Mouse (Mus musculus) right cerebral cortex, adult 18-20 months (tissue): ENCODE measurements at regions not wholly inside any gene's neighbourhood (a gene's known extent, or its start where the extent isn't known, plus 50 kb on each side); places are given as distances from the start of the nearest gene placed in this dataset.

Experiments used
- DNase-seq: peaks from one replicate; pipeline ENCODE4 v3.0.0; 2022; ENCODE audit warnings: mixed read lengths

DNA sequence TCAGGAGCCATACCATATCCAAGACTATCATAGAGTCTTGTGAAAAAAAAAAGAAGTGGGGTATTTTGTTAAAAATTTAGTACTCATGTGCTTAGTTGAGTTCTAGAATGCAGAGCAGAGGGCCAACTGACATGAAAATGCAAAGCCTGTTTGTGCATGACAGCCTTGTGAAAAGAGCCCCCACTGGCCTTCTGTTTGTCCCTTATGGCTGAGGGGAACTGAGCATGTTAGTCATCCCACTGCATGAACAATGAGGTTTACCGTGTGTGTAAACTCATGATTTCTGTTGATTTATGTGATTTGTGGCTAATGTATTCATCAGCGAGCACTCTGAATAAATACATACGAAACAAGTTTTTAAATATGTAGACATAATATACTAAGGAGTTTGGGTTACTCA is 266.1 kb upstream of the Nox3 start:
- no peak for DNase-seq

DNA sequence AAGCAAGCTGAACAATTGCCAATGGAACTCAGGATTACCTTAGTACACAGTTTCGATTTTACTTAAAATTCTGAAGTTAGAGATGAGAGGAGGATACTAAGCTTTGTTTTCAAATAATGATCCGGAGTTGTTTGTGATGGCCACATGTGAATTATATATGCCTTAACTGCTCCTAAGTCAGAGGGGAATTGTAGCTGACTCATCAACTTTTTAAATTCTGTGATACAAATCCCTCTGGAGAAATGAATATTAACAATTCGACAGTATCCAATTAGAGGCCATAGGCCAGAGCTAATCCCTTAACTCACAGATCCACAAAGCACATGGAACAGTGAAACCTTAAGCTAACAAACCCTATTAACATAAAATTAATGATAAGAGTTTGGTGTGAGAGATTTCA is 250.5 kb upstream of the Nox3 start:
- DNase-seq = no peak

DNA sequence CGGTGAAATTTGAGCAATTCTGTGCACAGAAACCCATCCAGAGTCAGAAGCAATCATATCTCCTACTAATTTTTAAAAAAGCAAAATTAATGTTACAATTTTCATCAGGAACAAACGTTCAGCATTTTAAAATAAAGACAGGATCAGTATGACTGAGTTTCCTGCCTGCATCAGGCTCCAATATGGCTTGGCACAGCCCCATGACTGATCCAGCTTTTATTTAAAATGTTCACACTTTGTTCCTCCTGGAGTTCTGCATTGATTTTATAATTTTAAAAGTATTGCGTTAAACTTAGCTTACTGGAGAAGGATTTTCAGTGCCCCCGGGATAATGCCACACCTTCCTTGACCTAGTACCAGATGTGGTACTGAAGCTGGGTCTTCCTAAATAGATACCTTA is 240.3 kb upstream of the Nox3 start:
- no peak for DNase-seq

DNA sequence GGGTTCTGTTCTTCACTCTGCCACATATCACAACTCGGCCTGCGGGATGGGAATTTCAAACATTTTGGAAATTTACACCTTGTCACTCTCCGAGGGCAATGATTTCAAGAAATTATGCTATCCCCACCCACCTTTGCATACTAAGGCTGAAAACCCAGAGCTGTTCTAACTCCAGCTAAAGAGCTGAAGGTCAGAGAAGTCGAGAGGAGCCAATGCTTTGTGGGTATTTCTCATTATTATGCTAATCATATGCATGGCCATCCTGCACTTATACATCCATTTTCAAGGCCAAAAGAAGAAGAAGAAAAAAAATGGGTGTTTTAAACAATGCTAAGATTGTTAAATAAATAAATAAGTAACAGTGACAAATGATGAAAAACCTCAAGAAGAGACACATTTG is 237.1 kb upstream of the Nox3 start:
- DNase-seq = no peak

DNA sequence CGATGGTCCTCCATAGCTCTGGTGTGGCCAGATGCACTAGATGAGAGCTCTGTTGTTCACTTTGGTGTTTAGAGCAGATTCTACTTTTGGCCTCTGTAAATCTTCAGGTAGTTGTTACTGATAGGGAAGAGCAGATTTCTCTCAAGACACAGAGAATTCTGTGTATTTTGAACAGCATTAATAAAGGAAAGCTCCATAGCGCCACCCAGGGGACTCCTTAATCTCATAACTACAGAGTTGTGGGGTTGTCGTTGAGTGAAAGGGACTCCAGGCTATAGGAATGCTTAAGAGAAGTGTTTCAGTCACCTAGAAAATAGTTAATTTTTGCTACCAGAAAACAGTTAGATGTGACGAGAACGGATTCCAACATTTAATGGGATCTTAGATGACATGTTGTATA is 236.0 kb upstream of the Nox3 start:
- no peak for DNase-seq

DNA sequence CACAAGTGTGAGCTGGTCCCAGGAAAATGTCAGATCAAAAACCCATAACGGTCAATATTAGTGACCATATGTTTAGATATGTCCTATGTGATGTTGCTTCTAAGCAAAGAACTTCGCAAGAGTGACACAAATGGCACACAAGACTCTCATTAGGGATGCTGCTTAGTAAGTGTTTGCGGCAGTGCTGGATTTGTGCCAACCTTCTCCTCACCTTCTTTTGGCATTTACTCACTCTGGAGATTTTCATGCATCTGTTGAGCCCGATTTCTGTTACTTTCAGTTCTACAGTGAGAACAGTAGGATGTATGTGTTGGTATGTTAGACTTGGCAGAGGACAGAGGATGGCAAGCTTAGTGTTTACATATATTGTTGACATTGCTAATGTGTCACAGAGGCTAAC is 231.0 kb upstream of the Nox3 start:
- no peak for DNase-seq

DNA sequence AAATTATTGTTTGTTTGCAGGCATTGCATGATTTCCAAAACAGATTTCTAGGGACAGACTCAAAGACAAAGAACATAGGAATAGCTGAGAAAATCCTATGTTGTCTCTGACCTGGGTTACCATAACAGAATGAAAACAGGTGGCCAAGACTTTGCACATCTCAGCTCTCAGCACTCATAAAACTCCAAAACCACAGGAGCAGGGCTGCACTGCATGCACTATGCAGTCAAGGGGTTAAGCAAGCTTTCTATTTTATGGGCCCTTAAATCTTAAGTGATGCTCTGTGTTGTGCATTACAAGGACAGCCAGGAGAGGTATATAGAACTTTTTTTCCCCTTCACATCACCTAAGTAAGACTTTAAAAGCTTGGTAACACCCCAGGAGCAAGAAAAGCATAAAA is 224.2 kb upstream of the Nox3 start:
- DNase-seq = no peak

DNA sequence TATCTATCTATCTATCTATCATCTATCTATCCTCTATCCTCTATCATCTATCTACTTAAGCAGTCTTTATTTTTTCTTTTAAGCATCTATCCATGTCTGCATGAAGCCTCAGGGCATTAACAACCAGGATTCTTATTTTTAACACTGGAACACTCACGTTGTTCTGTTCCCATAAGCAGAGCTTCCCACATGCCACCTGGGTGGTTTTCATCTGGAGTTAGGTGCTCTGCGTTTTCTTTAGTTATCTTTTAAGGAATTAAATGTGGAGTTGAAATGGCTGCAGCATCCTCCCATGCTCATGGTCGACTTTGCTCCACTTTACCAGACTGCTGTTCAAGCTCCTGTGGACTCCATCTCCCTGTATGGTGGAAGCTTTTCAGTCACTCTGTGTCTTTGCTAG is 196.8 kb upstream of the Nox3 start:
- DNase-seq = peak; percentile 44

DNA sequence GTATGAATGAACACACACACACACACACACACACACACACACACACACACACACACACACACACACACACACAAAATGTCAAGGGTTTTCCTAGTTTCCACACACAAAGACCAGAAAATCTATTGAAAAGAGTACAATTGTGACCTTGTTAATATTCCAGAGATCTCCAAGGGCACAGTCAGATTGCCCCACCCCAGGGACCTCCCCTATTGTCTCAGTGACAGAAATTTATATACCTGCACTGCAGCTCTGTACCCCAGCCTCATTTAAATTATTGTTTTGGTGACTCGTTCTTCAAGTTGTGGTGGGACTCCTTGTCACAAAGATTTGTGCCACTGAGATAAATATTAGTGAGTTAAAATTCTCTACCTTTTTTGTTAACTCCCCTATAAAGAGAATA is 187.1 kb upstream of the Nox3 start:
- DNase-seq = no peak

DNA sequence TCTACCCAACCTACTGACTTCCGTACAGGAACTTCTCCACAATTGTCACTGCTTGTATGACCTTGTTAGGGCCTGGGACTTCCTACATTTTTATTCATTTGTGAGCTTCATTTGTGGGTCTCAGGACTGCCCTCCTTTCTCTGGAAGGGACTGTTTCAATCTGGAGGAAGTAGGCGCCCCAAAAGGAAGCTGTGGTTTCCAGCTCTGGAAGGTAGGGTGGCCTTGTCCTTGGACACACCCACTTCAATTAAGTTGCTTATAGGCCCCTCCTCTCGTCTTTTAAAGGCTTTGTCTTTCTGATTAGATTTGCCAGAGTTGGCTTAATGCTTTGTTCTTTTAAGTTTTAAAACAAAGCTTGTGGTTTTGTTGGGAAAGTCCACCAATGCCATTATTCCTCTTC is 183.0 kb upstream of the Nox3 start:
- no peak for DNase-seq

DNA sequence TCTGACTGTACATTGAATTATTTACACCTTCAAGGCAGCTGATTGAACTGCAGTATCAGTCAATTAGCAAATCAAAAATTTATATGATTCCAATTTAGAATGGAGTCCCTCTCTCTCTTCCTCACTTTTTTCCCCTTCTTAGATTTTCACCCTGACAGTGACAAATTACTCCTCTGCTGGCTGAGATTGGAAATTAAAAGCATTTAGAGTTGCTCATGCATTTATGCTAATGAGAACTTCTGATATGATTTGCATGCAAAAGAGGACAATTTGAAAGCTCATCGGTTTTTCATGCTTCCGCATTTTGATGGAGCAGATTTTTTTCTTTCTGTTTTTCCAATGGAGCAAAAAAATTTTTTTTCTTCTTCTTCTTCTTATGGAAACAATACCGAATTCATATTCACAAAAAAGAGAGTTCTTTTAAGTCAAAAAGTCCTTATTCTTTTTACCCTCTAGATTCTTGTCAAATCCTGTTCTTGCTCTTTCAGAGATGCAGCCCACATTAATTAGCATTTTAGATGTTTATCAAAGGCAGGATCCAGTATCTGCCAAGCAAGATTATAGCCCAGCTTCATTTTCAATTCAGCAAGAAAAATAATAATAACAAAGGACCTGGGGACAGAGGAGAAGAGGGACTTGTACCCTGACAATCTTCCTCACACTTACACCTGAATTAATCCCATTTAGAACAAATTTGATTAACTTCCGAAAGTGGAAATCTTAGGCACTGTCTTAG is 173.6 kb upstream of the Nox3 start:
- DNase-seq = no peak

DNA sequence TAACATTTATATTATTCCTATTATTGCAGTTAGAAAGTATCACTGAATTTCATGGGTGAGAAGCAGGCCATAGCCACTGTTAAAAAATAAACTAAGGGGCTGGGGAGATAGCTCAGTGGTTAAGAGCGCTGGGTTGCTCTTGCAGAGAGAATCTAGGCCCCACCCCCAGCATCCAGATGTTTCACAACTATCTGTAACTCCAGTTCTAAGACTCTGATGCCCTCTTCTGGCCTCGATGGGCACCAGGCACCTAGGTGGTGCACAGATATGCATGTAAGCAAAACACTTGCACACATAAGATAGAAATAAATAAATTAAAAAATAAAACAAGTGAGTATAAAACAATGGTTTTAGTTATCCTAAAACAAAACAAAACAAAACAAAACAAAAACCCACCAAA is 166.3 kb upstream of the Nox3 start:
- no peak for DNase-seq

DNA sequence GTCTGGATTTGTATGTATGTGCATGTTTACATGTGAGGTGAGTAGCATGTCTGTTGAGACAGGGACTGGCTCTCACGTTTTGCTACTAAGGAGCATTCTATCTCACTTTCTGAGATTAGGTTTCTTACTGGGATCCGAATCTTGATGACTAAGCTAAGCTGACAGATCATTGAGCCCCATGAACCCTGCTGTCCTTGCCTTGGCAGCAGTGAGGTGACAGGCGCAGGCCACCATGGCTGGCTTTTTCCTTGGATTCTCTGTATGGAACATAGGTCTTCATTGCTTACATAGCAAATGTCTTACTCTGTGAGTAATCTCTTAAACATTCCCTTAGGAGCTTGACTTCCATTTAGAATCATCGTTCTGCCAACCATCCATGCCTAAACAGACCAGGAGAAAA is 140.3 kb upstream of the Nox3 start:
- DNase-seq = no peak

DNA sequence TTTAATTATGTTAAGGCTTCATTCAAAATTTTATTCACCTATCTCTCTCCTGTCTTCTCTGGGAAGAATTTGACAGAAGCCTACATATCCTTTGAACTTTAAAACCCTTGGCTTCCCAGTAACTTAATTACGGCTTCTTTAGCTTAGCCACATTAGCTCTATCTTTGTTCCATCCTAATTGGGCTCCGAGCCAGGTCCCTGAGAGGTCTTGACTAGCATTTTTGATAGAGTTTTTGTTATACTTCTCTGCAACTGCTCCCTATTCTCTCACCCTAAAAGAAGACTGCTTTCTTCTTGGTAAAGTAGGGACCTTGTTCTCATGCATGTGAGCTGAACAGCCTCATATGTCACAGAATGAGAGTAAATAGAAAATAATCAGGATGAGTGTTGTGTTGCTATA is 115.1 kb upstream of the Nox3 start:
- DNase-seq = no peak

DNA sequence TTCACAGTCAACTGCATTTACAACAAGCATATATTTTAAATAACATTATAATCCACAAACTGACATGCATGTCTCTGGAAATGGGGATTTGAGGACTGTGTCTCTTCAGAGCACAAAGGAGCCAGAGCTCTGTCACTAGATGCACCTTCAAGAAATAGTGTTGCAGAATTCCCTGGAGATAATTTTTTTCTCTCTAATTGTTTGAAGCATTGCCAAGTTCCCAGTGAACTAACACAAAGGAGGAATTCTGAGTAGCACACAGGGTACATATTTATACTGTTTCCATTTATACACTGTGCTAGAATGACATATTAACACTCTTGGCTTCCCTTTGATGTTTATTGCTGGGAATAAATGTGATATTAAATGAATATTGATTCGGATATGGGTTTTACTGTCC is 107.4 kb upstream of the Nox3 start:
- no peak for DNase-seq

DNA sequence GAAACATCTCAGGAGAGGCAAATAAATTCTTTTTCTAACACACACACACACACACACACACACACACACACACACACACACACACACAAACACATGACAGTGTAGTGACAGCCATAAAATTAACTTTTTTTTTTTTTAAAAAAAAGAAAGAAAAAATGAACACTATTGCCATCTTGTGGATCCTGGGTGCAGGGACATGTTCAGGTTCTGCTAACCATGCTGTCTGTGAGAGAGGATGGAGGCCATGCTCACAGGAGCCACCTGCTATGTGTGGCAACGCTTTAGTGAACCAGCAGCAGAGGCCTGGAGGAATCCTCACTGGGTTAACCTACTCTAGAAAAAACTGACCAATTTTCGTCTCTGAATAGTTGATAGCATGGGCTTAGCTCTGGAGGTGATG is 96.5 kb upstream of the Nox3 start:
- DNase-seq = peak; percentile 13

DNA sequence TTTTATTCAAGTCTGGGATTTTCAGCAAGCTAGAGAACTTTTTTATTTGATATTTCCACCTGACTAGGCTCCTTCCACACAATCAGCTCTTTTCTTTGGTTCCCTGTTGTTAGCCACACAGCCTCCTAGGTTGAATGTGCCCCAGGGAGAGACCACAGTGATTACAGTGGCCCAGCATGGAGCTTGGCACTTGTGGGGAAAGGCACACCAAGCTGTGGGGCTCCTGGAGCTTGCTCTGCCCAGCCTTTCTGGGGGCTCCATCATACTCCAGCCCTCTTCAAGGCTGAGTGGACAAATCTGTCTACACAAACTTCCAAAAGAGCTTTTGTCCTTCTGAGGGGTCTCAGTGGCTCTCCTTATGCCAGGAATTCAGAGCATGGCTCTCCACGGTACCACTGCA is 86.1 kb upstream of the Nox3 start:
- no peak for DNase-seq

DNA sequence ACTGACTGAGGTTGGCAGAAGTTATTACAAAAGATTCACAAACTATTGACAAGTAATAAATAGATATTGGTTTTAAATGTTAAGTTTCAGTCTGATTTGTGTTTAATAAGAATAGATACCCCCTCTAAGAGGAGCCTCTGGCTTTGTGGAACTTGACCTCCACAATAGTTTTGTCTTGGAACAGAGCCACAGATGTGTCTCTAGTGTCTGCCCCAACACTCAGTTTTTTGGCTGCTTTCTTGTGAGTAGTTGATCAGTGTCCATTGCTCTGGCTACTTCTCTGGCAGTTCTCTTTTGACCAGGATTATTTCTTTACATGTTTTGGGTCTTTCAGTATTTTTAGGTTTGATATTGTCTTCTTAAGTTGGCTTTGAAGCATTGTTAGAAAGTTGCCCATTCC is 81.6 kb upstream of the Nox3 start:
- no peak for DNase-seq

DNA sequence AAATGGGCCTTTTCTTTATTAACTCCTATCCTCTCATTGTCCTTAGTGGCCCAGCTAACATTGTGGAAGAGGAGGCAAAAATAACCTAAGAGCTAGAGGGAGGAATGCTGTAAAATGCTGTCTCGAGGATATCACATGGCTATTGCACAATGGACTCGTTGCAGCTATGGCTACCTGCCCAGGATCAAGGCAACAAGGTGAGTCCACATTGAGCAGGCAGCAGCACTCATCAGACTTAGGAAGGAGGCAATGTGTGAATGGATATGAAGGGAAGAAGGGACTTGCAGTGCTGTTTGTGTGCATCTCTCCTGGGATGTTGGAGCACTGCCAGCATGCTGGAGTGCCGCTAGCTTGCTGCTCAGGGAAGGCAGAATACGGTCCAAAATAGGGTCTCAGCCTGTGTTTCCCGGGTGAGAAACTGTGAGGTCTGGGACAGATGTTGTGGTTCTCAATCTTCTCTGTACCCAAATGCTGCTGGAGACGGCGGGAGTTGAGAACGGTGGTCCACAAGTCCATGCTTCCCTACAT is 51.8 kb upstream of the Nox3 start:
- DNase-seq = no peak
